Mouse (Mus musculus) limb, embryonic 13.5 days (tissue): ENCODE measurements around the gene Ccdc86. TPM values are rescaled to one million over a fixed set of nuclear protein-coding genes. Genes with fewer than 3 reads are reported as not detected.

Source experiments
- ATAC-seq: fragments of 200-750 bp; cut with Nextera tagmentation; 2 replicates; pipeline ENCODE4 v1.8.0; 2017; ENCODE audit warnings: low read depth, moderate number of reproducible peaks, moderate TSS enrichment; ENCODE audit not compliant: low FRiP score
- H3K27ac ChIP-seq: fragments of 300-500 bp; sonication (generic); 2 replicates; pipeline ENCODE4 v1.5.1; 2015; ENCODE audit warnings: inconsistent platforms, mild to moderate bottlenecking, moderate library complexity
- H3K27me3 ChIP-seq: fragments of 300-500 bp; sonication (generic); 2 replicates; pipeline ENCODE4 v1.6.1; 2015; ENCODE audit warnings: mild to moderate bottlenecking, inconsistent platforms
- H3K36me3 ChIP-seq: fragments of 300-500 bp; sonication (generic); 2 replicates; pipeline ENCODE4 v1.6.1; 2015; ENCODE audit warnings: inconsistent platforms, mild to moderate bottlenecking, moderate library complexity
- H3K4me1 ChIP-seq: fragments of 300-500 bp; sonication (generic); 2 replicates; pipeline ENCODE4 v1.6.1; 2015; ENCODE audit warnings: inconsistent platforms
- H3K4me2 ChIP-seq: fragments of 300-500 bp; sonication (generic); replicated peaks from 2 replicates; pipeline ENCODE4 v1.6.1; 2015; ENCODE audit warnings: inconsistent platforms, mild to moderate bottlenecking, moderate library complexity
- H3K4me3 ChIP-seq: fragments of 300-500 bp; sonication (generic); 2 replicates; pipeline ENCODE4 v1.5.1; 2015; ENCODE audit warnings: moderate library complexity, mild to moderate bottlenecking, inconsistent platforms
- H3K9ac ChIP-seq: fragments of 300-500 bp; sonication (generic); 2 replicates; pipeline ENCODE4 v1.6.1; 2015; ENCODE audit warnings: mild to moderate bottlenecking, inconsistent platforms
- H3K9me3 ChIP-seq: fragments of 300-500 bp; sonication (generic); 2 replicates; pipeline ENCODE4 v1.6.1; 2016; ENCODE audit warnings: inconsistent platforms
- WGBS: fragments of 180-500 bp; shearing (Covaris S2); methylation state at CpG from one replicate; pipeline ENCODE4 v1.1.7; 2015; 5-methylcytosine and 5-hydroxymethylcytosine counted together
- polyA plus RNA-seq: library from polyadenylated mRNA; unstranded; fragments of >200 nt; fragmentation: Nextera tagmentation; extraction: Ambion mirVana; gene quantifications from 2 replicates; pipeline ENCODE4 v1.2.1, GENCODE M21; 2015

Ccdc86 gene
- 29.7 and 30.4 TPM in 2 replicates for polyA plus RNA-seq

GRCm38 (mm10) chr19:10949112-10949511 lies at the start of gene Ccdc86:
TSS of gene Ccdc86 (minus strand) at chr19:10949266.
- H3K27ac ChIP-seq, result peak within 1 kb of the TSS; percentile 44; the same call in 1 of the 2 replicates
- under 1% methylated on average over 30 of the region's 30 CpGs for WGBS

DNA sequence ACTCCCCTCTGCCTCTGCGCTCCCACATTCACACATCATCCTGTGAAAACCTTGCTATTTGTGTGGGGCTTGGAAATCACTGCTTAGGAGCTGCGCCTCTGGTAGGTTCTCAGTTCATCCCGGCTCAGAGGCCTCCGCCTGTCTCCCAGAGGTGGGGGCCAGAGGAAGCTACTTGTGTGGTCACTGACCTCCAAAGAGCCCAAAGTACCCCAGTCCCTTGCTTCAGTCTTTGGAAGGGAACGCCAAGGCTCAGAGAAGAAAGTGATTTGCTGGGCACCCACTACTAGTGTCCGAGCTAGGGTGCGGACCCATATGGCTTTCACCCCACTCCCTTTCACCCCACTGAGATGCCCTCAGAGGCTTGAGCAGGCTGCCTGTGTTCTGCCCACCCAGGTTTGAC lies 44.1 kb upstream of the Ccdc86 start, which contains the start of gene Ms4a15:
Ms4a15 (minus strand) TSS at position 101 of the 400 bp plus-strand sequence.
- Histone ChIP-seq H3K36me3 (no peaks in the 10 kb centered on the region), H3K4me1 (no peaks in the 10 kb centered on the region), H3K27ac (no peak within 1 kb of the TSS), H3K9ac (no peak within 1 kb of the TSS), H3K27me3 (no peaks in the 10 kb centered on the region), H3K9me3 (no peaks in the 10 kb centered on the region), H3K4me3 (no peak within 1 kb of the TSS), H3K4me2 (no peak within 1 kb of the TSS)
- ATAC-seq, result no peak
- 80% methylated on average over 7 of the region's 7 CpGs for WGBS

More at GRCm38 (mm10) chr19:10949112-10949511, at the start of gene Ccdc86:
- Histone ChIP-seq H3K9me3 (no peaks in the 10 kb centered on the region), H3K4me2 (peak within 1 kb of the TSS; percentile 95), H3K36me3 (peaks cover 18% of the 10 kb centered on the region), H3K4me3 (peak within 1 kb of the TSS; percentile 84), H3K9ac (peak within 1 kb of the TSS; percentile 90), H3K27me3 (peaks cover 4% of the 10 kb centered on the region; the same call in 1 of the 2 replicates), H3K4me1 (peaks cover 27% of the 10 kb centered on the region)
- peak; percentile 96 for ATAC-seq

- Histone ChIP-seq H3K4me3 (no peak overlapping the region), H3K9ac (no peak overlapping the region), H3K27me3 (no peaks in the 10 kb centered on the region), H3K4me1 (no peaks in the 10 kb centered on the region), H3K27ac (no peak overlapping the region), H3K9me3 (no peaks in the 10 kb centered on the region), H3K36me3 (no peaks in the 10 kb centered on the region), H3K4me2 (no peak overlapping the region)
- ATAC-seq, result no peak
These were observed 42.8 kb upstream of the Ccdc86 start for GRCm38 (mm10) chr19:10991911-10992310.

GRCm38 (mm10) chr19:10990751-10991150 lies 41.7 kb upstream of the Ccdc86 start:
- Histone ChIP-seq H3K4me3 (no peak overlapping the region), H3K27me3 (no peaks in the 10 kb centered on the region), H3K9me3 (no peaks in the 10 kb centered on the region), H3K27ac (no peak overlapping the region), H3K9ac (no peak overlapping the region), H3K36me3 (no peaks in the 10 kb centered on the region), H3K4me2 (no peak overlapping the region), H3K4me1 (no peaks in the 10 kb centered on the region)
- WGBS, result 30% methylated on average over 1 of the region's 1 CpGs
- no peak for ATAC-seq

- Histone ChIP-seq H3K9ac (no peak overlapping the region), H3K27me3 (no peaks in the 10 kb centered on the region), H3K4me2 (no peak overlapping the region), H3K9me3 (no peaks in the 10 kb centered on the region), H3K27ac (no peak overlapping the region), H3K4me1 (no peaks in the 10 kb centered on the region), H3K4me3 (no peak overlapping the region), H3K36me3 (no peaks in the 10 kb centered on the region)
- 80% methylated on average over 1 of the region's 1 CpGs for WGBS
- ATAC-seq, result no peak
These were observed 39.5 kb upstream of the Ccdc86 start for GRCm38 (mm10) chr19:10988563-10988962.

- WGBS, result 90% methylated on average over 4 of the region's 4 CpGs
- no peak overlapping the region for H3K9ac ChIP-seq
- no peaks in the 10 kb centered on the region for H3K27me3 ChIP-seq
- no peak overlapping the region for H3K27ac ChIP-seq
- no peak overlapping the region for H3K4me3 ChIP-seq
- H3K4me1 ChIP-seq, result no peaks in the 10 kb centered on the region
- H3K9me3 ChIP-seq, result no peaks in the 10 kb centered on the region
- H3K4me2 ChIP-seq, result no peak overlapping the region
- ATAC-seq, result no peak
- H3K36me3 ChIP-seq, result no peaks in the 10 kb centered on the region
These were observed 36.8 kb upstream of the Ccdc86 start for GRCm38 (mm10) chr19:10985889-10986288.

DNA sequence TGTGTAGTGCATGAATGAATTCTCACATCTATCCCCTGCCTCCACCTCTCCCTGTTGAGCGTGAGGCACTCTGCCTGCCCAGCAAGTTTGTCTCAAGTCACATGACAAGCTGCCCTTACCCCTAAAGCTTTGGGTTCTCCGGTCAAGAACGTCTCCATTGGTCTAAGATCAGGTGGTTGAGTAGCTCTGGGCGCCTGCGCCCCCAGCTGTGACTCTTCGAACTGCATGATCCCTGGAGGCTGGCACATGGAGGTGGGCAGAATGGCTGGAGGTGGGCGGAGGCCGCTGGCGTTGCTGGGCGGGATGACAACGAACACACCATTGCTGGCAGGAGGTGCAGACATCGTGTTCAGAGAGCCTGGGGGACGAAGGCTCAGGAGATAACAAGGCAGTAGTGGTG lies 35.5 kb upstream of the Ccdc86 start:
- no peaks in the 10 kb centered on the region for H3K9me3 ChIP-seq
- H3K27me3 ChIP-seq, result no peaks in the 10 kb centered on the region
- ATAC-seq, result no peak
- no peak overlapping the region for H3K27ac ChIP-seq
- H3K4me3 ChIP-seq, result no peak overlapping the region
- no peak overlapping the region for H3K9ac ChIP-seq
- H3K4me1 ChIP-seq, result 0 out of 2 replicates have a peak, but pooled peaks cover 4% of the 10 kb centered on the region
- no peaks in the 10 kb centered on the region for H3K36me3 ChIP-seq
- 72% methylated on average over 13 of the region's 13 CpGs for WGBS
- H3K4me2 ChIP-seq, result no peak overlapping the region

- ATAC-seq, result no peak
- Histone ChIP-seq H3K9ac (no peak overlapping the region), H3K27me3 (no peaks in the 10 kb centered on the region), H3K36me3 (no peaks in the 10 kb centered on the region), H3K4me1 (0 out of 2 replicates have a peak, but pooled peaks cover 7% of the 10 kb centered on the region), H3K9me3 (no peaks in the 10 kb centered on the region), H3K4me2 (peak overlapping the region; percentile 42), H3K27ac (no peak overlapping the region), H3K4me3 (peak overlapping the region; percentile 3; the same call in 1 of the 2 replicates)
- WGBS, result 23% methylated on average over 14 of the region's 14 CpGs
These were observed 34.1 kb upstream of the Ccdc86 start for GRCm38 (mm10) chr19:10983146-10983545.

GRCm38 (mm10) chr19:10980210-10980609 lies 31.1 kb upstream of the Ccdc86 start:
- whole genome bisulfite sequencing, result 89% methylated on average over 5 of the region's 5 CpGs
- ATAC-seq, result no peak
- H3K36me3 ChIP-seq, result no peaks in the 10 kb centered on the region

DNA sequence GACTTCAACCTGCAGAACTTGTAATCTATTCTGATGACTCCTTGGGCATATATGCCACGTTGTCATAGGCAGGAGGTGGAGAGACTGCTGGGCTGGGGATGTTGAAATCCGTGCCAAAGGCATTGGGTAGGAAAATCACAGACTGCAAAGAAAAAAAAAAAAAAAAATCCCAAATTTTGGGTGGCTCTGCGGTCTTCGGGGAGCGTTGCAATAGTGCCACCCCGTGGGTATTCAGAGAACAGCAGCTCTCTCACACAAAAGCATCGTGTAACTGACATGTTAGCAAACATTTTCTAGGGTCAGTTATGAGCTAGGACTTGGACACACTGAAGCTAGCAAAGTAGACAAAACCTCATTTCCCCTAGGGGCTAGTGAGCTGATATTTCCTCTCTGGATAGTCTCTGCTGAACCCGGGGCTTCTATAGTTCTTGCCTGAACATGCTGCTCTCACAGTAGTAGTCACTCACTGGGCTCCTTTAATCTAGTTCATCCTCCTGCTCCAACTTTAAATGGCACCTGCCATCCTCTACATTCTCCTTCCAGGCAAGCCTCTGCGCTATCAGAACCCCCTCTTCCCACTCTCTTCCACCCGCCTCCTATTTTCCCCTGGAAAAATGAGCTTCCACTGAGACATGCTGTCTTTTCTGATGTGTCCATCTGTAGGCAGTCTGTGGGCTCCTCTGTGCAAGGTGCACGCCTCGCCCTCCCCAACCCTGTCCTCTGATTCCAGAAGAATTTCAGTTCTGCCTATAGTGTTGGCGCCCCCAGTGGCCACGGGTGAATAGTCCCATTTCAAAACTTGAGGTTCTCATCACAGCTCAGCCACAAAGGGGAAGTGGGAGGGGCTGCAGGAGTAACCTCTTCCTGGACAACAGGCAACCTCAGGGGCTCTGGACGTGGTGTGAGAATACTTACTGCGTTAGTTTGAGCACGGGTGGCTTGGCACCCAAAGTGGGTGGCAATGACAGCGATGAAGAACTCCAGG lies 30.4 kb upstream of the Ccdc86 start:
- Histone ChIP-seq H3K4me3 (no peak overlapping the region), H3K4me1 (peaks cover 7% of the 10 kb centered on the region; the same call in 1 of the 2 replicates), H3K9me3 (no peaks in the 10 kb centered on the region), H3K4me2 (peak overlapping the region; percentile 23; the same call in 1 of the 2 replicates), H3K36me3 (no peaks in the 10 kb centered on the region), H3K27me3 (no peaks in the 10 kb centered on the region), H3K27ac (no peak overlapping the region), H3K9ac (no peak overlapping the region)
- ATAC-seq, result no peak
- WGBS, result 11% methylated on average over 18 of the region's 18 CpGs

More at GRCm38 (mm10) chr19:10980210-10980609, 31.1 kb upstream of the Ccdc86 start:
- Histone ChIP-seq H3K27ac (no peak overlapping the region), H3K4me3 (no peak overlapping the region), H3K9me3 (no peaks in the 10 kb centered on the region), H3K27me3 (no peaks in the 10 kb centered on the region), H3K4me1 (0 out of 2 replicates have a peak, but pooled peaks cover 7% of the 10 kb centered on the region), H3K9ac (no peak overlapping the region), H3K4me2 (no peak overlapping the region)

DNA sequence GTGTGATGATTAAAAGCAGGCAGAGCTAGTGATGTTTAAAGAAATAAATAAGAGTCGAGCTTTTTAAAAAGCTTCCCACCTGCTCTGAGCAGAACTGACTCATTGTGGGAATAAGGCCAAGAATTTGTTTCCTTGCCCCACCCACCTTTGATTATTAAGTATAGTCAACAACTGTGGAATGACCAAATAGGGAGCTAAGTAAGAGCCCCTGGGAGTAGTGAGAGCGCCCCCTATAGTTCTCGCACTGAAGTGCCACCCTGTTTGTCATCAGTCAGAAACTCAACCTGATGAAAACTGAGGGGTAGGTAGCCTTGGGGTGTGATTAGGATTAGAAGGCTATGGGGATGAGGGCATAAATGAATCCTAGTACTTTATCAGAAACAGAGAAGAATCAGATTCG lies 27.3 kb upstream of the Ccdc86 start:
- WGBS, result 51% methylated on average over 4 of the region's 4 CpGs
- Histone ChIP-seq H3K9ac (no peak overlapping the region), H3K4me2 (no peak overlapping the region), H3K4me3 (no peak overlapping the region), H3K4me1 (peaks cover 12% of the 10 kb centered on the region; the same call in 1 of the 2 replicates), H3K36me3 (no peaks in the 10 kb centered on the region), H3K27ac (no peak overlapping the region), H3K9me3 (0 out of 2 replicates have a peak, but pooled peaks cover 6% of the 10 kb centered on the region), H3K27me3 (no peaks in the 10 kb centered on the region)
- no peak for ATAC-seq

- no peak overlapping the region for H3K4me2 ChIP-seq
- no peaks in the 10 kb centered on the region for H3K27me3 ChIP-seq
- peaks cover 12% of the 10 kb centered on the region; the same call in 1 of the 2 replicates for H3K4me1 ChIP-seq
- 85% methylated on average over 2 of the region's 2 CpGs for WGBS
- no peak overlapping the region for H3K9ac ChIP-seq
- H3K4me3 ChIP-seq, result no peak overlapping the region
- no peak for ATAC-seq
- H3K9me3 ChIP-seq, result 0 out of 2 replicates have a peak, but pooled peaks cover 7% of the 10 kb centered on the region
- H3K36me3 ChIP-seq, result no peaks in the 10 kb centered on the region
- no peak overlapping the region for H3K27ac ChIP-seq
These were observed 26.1 kb upstream of the Ccdc86 start for GRCm38 (mm10) chr19:10975187-10975586.
